Mouse (Mus musculus): ENCODE measurements around the gene Mcrs1. TPM values are rescaled to one million over a fixed set of nuclear protein-coding genes. Genes with fewer than 3 reads are reported as not detected.
"Not testable (repeated sequence)": the region's sequence is repeated elsewhere in the genome, so short reads cannot be mapped to it uniquely, and the experiment has no call there.

Mcrs1 gene
- total and polyA plus RNA-seq, 2 experiments from 2014 or later, result 231 to 242 TPM

DNA sequence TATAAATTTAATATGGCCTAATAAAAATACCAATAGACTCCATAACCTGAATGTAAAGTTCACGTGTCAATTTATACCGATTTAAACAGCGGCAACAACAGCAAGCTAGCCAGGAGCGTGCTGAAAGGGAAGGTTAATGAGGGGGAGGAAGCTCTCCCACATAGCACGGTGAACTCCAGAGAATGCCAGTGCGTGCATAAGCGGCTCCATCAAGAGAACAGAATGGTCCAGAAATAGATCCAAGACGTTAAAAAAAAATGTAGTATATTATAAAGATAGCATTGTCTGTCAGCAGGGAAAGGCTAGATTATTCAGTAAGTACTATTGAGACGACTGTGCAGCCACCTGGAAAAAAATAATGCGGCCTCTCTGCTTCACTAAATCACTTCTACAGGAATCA is 10.9 kb upstream of the Mcrs1 start:
- Histone ChIP-seq H3K27ac (ENCODE audit: low read depth, low read length) (no peak overlapping the region), H3K9ac (no peak overlapping the region), H3K9me3 (ENCODE audit: low read length) (no peaks in the 10 kb centered on the region), H3K36me3 (ENCODE audit: insufficient read depth) (no peaks in the 10 kb centered on the region), H3K4me3 (ENCODE audit: low read depth, low read length) (no peak overlapping the region), H3K4me1 (ENCODE audit: insufficient read depth) (no peaks in the 10 kb centered on the region), H3K4me2 (ENCODE audit: low read depth) (no peak overlapping the region), H3K27me3 (ENCODE audit: insufficient read depth, low read length) (no peaks in the 10 kb centered on the region)
- DNase-seq (no peak), ATAC-seq (no peak)
- 28% methylated on average over 10 of the region's 10 CpGs for WGBS
- no peak for TF ChIP-seq CTCF (IDR thresholded peaks at IDR 0.05; ENCODE audit: low read depth)

DNA sequence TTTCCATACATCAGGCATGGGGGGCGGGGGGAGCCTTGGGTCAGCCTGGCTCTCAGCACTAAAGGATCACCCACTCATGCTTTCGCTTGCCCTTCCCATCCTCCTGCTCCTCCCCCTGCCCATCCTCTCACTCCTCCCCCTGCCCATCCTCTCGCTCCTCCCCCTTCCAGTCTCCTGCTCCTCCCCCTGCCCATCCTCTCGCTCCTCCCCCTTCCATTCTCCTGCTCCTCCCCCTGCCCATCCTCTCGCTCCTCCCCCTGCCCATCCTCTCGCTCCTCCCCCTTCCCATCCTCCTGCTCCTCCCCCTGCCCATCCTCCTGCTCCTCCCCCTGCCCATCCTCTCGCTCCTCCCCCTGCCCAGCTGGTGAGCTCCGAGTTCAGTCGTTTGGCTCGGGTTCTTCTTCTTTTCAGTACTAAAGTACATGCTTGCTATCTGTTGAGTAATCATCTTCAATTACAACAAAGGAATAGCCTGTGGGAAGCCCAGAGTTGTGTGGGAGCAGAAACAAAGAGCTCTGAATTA is 8.0 kb upstream of the Mcrs1 start:
- DNase-seq (peak; percentile 45), ATAC-seq (no peak; the same call in 1 of the 2 replicates)
- Histone ChIP-seq H3K9ac (no peak overlapping the region), H3K27me3 (ENCODE audit: insufficient read depth, low read length) (no peaks in the 10 kb centered on the region), H3K27ac (ENCODE audit: low read depth, low read length) (0 out of 2 replicates have a peak overlapping the region, but pooled peaks have one; percentile 6), H3K4me2 (ENCODE audit: low read depth) (peak overlapping the region; percentile 37), H3K4me3 (ENCODE audit: low read depth, low read length) (peak overlapping the region; percentile 7; the same call in 1 of the 2 replicates), H3K9me3 (ENCODE audit: low read length) (no peaks in the 10 kb centered on the region), H3K4me1 (ENCODE audit: insufficient read depth) (no peaks in the 10 kb centered on the region), H3K36me3 (ENCODE audit: insufficient read depth) (no peaks in the 10 kb centered on the region)
- TF ChIP-seq CTCF (IDR thresholded peaks at IDR 0.05; ENCODE audit: low read depth), result no peak
- WGBS, result 2% methylated on average over 8 of the region's 10 CpGs

DNA sequence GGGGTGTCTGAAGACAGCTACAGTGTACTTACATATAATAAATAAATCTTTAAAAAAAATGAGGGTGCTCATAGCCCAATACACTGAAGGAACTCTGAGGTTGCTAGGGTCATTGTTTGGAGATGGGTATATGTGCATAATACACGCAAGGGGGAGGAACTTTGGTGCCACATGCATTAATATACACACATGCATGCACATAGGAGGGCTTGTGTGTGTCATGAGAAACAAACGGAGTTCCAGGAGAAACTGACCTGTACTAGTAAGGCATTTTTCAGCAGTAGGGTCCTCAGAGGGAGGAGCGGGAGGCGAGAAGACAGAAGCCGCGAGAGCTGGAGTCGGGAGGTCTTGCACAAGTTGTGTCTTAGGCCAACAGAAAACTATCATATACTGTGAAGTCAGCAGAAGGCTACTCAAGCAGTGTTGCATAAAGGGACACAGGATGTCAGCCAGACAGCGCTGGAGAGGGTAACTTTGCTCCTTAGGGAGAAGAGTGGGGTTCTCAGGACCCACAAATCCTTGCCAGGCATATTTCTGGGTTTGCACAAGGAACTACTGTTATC is 7.5 kb upstream of the Mcrs1 start:
- Histone ChIP-seq H3K4me3 (ENCODE audit: low read depth, low read length) (peak overlapping the region; percentile 7; the same call in 1 of the 2 replicates), H3K4me2 (ENCODE audit: low read depth) (peak overlapping the region; percentile 37), H3K27me3 (ENCODE audit: insufficient read depth, low read length) (no peaks in the 10 kb centered on the region), H3K27ac (ENCODE audit: low read depth, low read length) (no peak overlapping the region), H3K9me3 (ENCODE audit: low read length) (no peaks in the 10 kb centered on the region), H3K36me3 (ENCODE audit: insufficient read depth) (no peaks in the 10 kb centered on the region), H3K4me1 (ENCODE audit: insufficient read depth) (no peaks in the 10 kb centered on the region), H3K9ac (no peak overlapping the region)
- TF ChIP-seq CTCF (IDR thresholded peaks at IDR 0.05; ENCODE audit: low read depth), result no peak
- WGBS, result 70% methylated on average over 8 of the region's 8 CpGs
- no peak for DNase-seq
- ATAC-seq, result no peak

DNA sequence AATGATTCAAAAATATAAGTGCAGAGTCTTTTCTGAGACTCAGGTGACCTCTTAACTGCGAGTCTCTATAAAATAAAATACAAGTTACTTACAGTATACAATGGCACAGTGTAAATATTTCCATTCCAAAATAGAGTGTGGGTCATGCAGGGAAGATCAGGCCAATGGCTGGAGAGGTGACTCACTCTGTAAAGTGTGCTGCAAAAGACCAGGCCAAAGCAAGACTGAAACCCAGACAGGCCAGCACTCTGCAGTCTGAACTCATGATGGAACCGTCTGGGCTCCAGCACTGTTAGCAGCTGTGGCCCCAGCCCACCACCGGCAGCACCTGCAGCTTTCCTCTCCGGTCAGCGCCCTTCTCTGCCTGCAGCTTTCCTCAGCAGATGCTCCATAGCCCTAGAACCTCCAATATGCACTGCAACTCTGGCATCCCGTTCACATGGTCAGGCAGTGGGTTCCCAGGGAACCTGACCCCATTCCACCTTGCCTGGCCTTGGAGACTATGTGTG is 3.5 kb upstream of the Mcrs1 start:
- Histone ChIP-seq H3K9me3 (ENCODE audit: low read length) (no peaks in the 10 kb centered on the region), H3K9ac (no peak overlapping the region), H3K27ac (ENCODE audit: low read depth, low read length) (no peak overlapping the region), H3K27me3 (ENCODE audit: insufficient read depth, low read length) (no peaks in the 10 kb centered on the region), H3K4me3 (ENCODE audit: low read depth, low read length) (no peak overlapping the region), H3K36me3 (ENCODE audit: insufficient read depth) (no peaks in the 10 kb centered on the region), H3K4me2 (ENCODE audit: low read depth) (no peak overlapping the region), H3K4me1 (ENCODE audit: insufficient read depth) (peaks cover 9% of the 10 kb centered on the region)
- TF ChIP-seq CTCF (IDR thresholded peaks at IDR 0.05; ENCODE audit: low read depth), result no peak
- DNase-seq (no peak), ATAC-seq (no peak)
- 91% methylated on average over 6 of the region's 6 CpGs for WGBS

DNA sequence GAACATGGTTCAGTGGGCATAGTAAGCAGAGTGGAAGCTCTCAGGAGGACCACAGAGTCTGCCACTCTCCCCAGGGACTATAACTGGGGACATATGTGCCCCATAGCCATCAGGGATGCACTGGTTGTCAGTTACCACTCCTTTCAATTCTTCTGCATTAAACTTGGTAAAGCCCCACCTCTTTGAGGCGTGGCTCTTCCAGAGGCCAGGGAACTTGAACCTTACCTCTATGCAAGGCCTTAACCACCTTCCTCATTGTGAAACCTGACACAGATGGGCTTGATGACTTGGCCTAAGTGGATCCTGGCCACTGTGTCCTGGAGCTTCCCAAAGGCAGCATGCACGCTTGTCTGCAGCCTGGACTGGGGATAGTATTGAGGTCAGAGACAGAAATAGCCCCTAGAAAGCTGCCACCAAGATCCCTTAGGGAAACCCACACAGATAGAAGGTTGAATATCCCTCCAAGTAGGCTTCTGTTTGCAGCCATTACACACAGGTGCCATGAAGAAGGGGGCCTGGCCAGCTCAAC is 2.8 kb upstream of the Mcrs1 start:
- no peak for TF ChIP-seq CTCF (IDR thresholded peaks at IDR 0.05; ENCODE audit: low read depth)
- no peak overlapping the region for H3K4me2 ChIP-seq (ENCODE audit: low read depth)
- H3K9ac ChIP-seq, result no peak overlapping the region
- H3K9me3 ChIP-seq (ENCODE audit: low read length), result no peaks in the 10 kb centered on the region
- H3K4me1 ChIP-seq (ENCODE audit: insufficient read depth), result peaks cover 9% of the 10 kb centered on the region
- H3K36me3 ChIP-seq (ENCODE audit: insufficient read depth), result no peaks in the 10 kb centered on the region
- no peak for DNase-seq
- 90% methylated on average over 2 of the region's 2 CpGs for WGBS
- no peak overlapping the region for H3K27ac ChIP-seq (ENCODE audit: low read depth, low read length)
- no peaks in the 10 kb centered on the region for H3K27me3 ChIP-seq (ENCODE audit: insufficient read depth, low read length)
- H3K4me3 ChIP-seq (ENCODE audit: low read depth, low read length), result no peak overlapping the region
- no peak for ATAC-seq

DNA sequence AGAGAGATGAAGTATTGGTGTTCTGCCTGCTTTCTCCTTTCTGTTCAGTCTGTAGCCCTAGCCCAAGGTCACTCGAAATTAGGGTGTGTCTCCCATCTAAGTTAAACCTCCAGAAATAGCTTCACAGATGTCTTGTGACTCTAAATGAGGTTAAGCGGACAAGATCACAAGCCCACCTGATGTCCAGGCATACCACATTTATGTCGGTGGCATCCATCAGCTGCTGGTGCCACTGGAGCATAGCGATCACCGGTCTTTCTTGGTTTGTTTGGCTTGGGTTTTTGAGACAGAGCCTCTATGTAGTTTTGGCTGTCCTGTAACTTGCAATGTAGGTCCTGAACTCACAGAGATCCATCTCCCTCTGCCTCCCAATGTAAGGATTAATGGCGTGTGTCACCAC is 2.0 kb upstream of the Mcrs1 start:
- Histone ChIP-seq H3K4me2 (ENCODE audit: low read depth) (no peak overlapping the region), H3K4me1 (ENCODE audit: insufficient read depth) (peaks cover 9% of the 10 kb centered on the region), H3K9ac (no peak overlapping the region), H3K36me3 (ENCODE audit: insufficient read depth) (peaks cover 3% of the 10 kb centered on the region; the same call in 1 of the 2 replicates), H3K4me3 (ENCODE audit: low read depth, low read length) (no peak overlapping the region), H3K27ac (ENCODE audit: low read depth, low read length) (no peak overlapping the region), H3K27me3 (ENCODE audit: insufficient read depth, low read length) (no peaks in the 10 kb centered on the region), H3K9me3 (ENCODE audit: low read length) (no peaks in the 10 kb centered on the region)
- TF ChIP-seq CTCF (IDR thresholded peaks at IDR 0.05; ENCODE audit: low read depth), result no peak
- WGBS, result 97% methylated on average over 6 of the region's 6 CpGs
- DNase-seq (no peak), ATAC-seq (no peak)

DNA sequence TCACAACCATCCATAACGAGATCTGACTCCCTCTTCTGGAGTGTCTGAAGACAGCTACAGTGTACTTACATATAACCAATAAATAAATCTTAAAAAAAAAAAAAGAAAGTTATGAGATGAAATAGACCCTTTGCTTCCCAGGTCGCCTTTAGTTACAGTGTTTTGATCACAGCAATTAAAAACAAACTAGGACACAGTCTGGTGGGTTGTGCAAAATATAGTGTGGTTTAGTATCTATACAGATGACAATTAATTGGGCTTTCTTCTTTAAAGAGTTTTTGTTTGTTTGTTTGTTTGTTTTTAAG is 1.4 kb upstream of the Mcrs1 start:
- WGBS, result 44% methylated on average over 2 of the region's 2 CpGs
- not testable (repeated sequence) for H3K4me3 ChIP-seq (ENCODE audit: low read depth, low read length); H3K4me1 ChIP-seq (ENCODE audit: insufficient read depth); H3K27ac ChIP-seq (ENCODE audit: low read depth, low read length); H3K9ac ChIP-seq; DNase-seq; ATAC-seq; H3K36me3 ChIP-seq (ENCODE audit: insufficient read depth); H3K9me3 ChIP-seq (ENCODE audit: low read length); H3K27me3 ChIP-seq (ENCODE audit: insufficient read depth, low read length)
- peak overlapping the region; percentile 78; the same call in 1 of the 2 replicates for H3K4me2 ChIP-seq (ENCODE audit: low read depth)

Measured in forebrain, postnatal 0 days (tissue).